Mouse (Mus musculus): Measurements from ENCODE around the gene Lrig1.

DNA sequence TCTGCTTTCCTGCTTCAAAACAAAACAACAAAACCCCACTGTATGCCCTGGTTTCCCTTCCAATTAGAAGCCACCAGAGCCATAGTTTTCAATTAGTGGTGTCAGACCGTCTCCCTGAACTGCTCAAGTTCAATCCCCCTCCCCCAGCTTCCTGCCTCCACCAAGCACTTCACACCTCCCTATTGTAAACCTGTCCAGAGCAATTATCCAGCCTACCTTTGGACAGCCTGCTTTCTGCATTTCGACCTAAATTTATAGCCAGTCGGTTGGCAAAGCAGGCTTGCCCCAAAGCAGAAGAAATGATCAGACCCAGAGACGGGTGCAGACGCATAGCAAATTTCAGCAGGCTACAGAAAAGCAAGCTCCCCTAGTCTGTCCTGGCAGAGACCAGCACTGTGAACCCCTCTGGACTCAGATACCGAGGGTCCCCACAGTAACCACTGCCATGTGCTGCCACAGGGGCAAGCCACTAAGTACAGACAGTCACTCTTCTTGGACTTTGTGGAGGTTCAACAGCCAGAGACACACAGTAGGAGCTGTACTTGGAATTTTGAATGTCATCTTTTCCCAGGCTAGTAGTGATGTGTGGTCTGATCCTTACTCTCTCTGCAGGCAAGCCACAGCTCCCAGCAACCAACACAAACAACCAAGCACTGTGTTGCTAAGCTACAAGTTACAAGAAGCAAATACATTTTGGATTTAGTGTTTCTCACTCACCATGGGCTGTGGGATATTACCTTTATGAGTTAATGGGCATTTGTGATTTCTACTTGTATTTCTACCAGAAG, 21.4 kb downstream of the Lrig1 start:
- TF ChIP-seq CTCF (IDR thresholded peaks at IDR 0.05) (no peak), EP300 (IDR thresholded peaks at IDR 0.05; ENCODE audit: insufficient read depth, low read depth, low read length) (no peak), POLR2A (IDR thresholded peaks at IDR 0.05; ENCODE audit: insufficient read depth, low read depth, low read length) (no peak)
